Mouse (Mus musculus) hindbrain, embryonic 10.5 days (tissue): ENCODE measurements around the gene Slitrk5. TPM values are rescaled to one million over a fixed set of nuclear protein-coding genes. Genes with fewer than 3 reads are reported as not detected.
A peak's percentile ranks its signal among the peaks of the same experiment; 100 is the strongest.
"Not testable (repeated sequence)": the region's sequence is repeated elsewhere in the genome, so short reads cannot be mapped to it uniquely, and the experiment has no call there.

Source experiments
- DNase-seq: peaks from one replicate; pipeline ENCODE4 v3.0.0-alpha.2; 2017; ENCODE audit warnings: low spot score
- H3K27ac ChIP-seq: fragments of 300-500 bp; sonication (generic); 2 replicates; pipeline ENCODE4 v1.5.1; 2016; ENCODE audit warnings: mild to moderate bottlenecking, moderate library complexity
- H3K27me3 ChIP-seq: fragments of 300-500 bp; sonication (generic); 2 replicates; pipeline ENCODE4 v1.6.1; 2016; ENCODE audit warnings: mild to moderate bottlenecking; ENCODE audit not compliant: poor library complexity, insufficient read depth, severe bottlenecking
- H3K36me3 ChIP-seq: fragments of 300-500 bp; sonication (generic); 2 replicates; pipeline ENCODE4 v1.6.1; 2016; ENCODE audit warnings: mild to moderate bottlenecking, moderate library complexity
- H3K4me1 ChIP-seq: fragments of 300-500 bp; sonication (generic); replicated peaks from 2 replicates; pipeline ENCODE4 v1.6.1; 2016; ENCODE audit warnings: mild to moderate bottlenecking
- H3K4me3 ChIP-seq: fragments of 300-500 bp; sonication (generic); 2 replicates; pipeline ENCODE4 v1.5.1; 2016; ENCODE audit warnings: mild to moderate bottlenecking, moderate library complexity
- H3K9me3 ChIP-seq: fragments of 300-500 bp; sonication (generic); 2 replicates; pipeline ENCODE4 v1.6.1; 2016; ENCODE audit warnings: mild to moderate bottlenecking, moderate library complexity
- WGBS: fragments of 180-500 bp; shearing (Covaris S2); methylation state at CpG from one replicate; pipeline ENCODE4 v1.1.7; 2016; 5-methylcytosine and 5-hydroxymethylcytosine counted together
- polyA plus RNA-seq: library from polyadenylated mRNA; unstranded; fragments of >200 nt; fragmentation: Nextera tagmentation; extraction: Ambion mirVana; gene quantifications from 2 replicates; pipeline ENCODE4 v1.2.1, GENCODE M21; 2016

Slitrk5 gene
- 13.4 and 16.1 TPM in 2 replicates for polyA plus RNA-seq

DNA sequence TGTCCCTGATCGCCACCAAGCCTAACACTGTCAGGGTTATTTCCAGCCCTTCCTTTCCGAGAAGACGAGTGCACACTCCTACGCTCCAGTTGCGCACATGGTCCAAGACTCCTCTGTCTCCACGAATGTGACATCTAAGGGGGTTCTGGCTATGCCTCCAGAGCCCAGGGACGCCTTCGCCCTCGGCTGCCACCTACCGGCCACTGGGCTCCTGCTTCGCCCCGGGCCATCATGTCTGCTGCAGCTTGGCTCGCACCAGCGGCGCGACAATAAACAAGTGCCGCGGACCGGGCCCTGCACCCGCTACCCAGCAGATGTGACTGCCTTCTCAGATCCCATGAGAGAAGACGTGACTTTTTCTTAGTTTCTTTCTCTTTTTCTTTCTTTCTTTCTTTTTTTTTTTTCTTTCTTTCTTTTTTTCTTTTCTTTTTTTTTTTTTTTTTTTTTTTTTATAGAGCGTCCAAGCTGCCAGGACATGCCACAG, at the start of gene Slitrk5:
TSS of gene Slitrk5 (plus strand) at position 434 of the 484 bp plus-strand sequence.
- no peaks in the 10 kb centered on the region for H3K9me3 ChIP-seq
- peak within 1 kb of the TSS; percentile 82 for H3K4me3 ChIP-seq
- peaks cover 17% of the 10 kb centered on the region for H3K27me3 ChIP-seq
- DNase-seq = peak; percentile 91
- H3K4me1 ChIP-seq = peaks cover 12% of the 10 kb centered on the region
- H3K36me3 ChIP-seq = peaks cover 8% of the 10 kb centered on the region
- peak within 1 kb of the TSS; percentile 97 for H3K27ac ChIP-seq
- WGBS = 0% methylated on average over 22 of the region's 22 CpGs

DNA sequence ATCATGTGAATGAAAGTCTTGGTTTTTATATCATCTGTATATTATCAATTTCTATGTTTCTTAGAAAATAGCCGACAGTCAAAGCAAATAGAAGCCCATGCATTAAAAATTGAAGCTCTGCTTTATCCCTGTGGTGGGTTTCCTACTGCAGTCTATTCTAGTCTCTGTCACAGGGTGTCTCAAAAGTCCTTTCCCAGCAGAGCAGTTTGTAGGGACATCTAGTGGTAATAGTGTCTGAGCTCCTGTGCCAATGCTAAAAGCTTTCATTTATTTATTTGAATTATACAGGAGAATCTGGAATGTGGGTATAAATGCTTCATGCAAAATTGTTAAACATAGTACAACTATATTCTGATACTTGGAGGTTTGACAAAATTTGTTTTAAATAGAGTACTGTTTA, 2.0 kb upstream of the Slitrk5 start:
- no peak overlapping the region for H3K4me3 ChIP-seq
- no peak for DNase-seq
- H3K27me3 ChIP-seq = 0 out of 2 replicates have a peak, but pooled peaks cover 5% of the 10 kb centered on the region
- no peaks in the 10 kb centered on the region for H3K36me3 ChIP-seq
- WGBS = 59% methylated on average over 1 of the region's 1 CpGs
- no peaks in the 10 kb centered on the region for H3K9me3 ChIP-seq
- no peak overlapping the region for H3K27ac ChIP-seq
- H3K4me1 ChIP-seq = peaks cover 11% of the 10 kb centered on the region

DNA sequence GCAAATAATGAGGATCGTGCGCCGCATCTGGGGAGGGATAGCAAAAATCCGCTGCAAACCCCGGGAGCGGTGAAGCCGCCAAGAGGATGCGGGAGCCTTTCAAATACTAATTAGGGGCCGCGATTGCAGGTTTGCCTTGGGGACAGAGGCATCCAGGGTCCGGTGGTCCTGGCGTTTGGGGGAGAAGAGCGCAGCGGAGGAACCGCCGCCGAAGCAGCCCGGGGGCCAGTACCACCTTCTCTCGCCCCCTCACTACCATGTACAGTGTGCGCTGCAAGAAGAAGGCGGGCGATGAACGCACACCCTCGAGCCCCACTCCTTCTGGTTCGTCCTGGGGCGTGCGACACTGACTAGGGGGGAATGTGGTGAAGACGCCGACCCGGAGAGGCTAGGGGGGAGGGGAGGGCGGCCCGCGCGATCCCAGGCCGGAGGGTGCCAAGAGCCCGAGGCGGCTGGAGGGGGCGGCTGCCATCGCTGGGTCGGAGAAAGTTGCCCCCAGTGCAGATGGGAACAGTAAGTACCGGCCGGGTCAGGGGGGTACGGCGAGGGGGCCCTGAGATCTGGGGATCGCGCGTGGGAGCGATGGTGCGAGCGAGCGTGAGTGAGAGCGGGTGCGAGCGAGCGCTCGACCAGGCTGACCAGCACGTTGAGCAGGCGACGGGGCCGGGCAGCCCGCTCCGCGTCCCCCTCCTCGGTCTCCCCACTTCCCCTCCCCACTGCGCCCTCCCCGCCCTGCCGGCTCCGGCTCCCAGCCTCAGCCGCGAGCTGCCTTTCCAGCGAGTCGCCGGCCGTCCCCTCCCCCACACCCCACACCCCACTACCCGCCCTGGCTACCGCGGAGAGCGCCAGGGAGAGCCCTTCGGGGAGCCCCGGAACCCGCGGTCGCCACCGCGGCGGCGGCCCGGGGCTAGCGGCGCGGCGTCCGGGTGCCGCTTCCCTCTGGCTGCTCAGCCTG, 591 bp downstream of the Slitrk5 start:
- peaks cover 25% of the 10 kb centered on the region for H3K27me3 ChIP-seq
- H3K36me3 ChIP-seq = peaks cover 16% of the 10 kb centered on the region
- peaks cover 14% of the 10 kb centered on the region for H3K4me1 ChIP-seq
- H3K27ac ChIP-seq = peak overlapping the region; percentile 97
- peak overlapping the region; percentile 82 for H3K4me3 ChIP-seq
- under 1% methylated on average over 93 of the region's 94 CpGs for WGBS
- no peaks in the 10 kb centered on the region for H3K9me3 ChIP-seq
- DNase-seq = peak; percentile 80

DNA sequence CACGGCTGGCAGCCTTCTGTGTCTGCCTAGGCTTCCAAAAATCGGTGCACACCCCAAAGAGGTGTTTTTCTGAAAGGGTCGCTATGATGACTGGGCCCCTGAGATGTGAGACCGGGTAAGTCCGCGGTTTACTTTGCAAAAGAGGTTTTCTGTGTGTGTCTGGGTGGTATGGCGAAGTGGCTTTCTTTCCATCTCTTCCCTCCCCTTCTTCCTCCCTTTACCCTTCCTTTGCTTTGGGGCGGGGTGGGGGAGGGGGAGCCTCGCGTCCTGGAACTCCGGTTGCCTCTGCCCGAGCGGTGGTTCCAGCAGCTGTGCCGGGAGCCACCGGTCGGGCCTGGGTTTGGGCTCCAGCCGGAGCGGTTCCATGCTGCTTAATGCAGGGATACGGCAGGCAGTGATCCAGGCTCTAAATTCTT, 1.3 kb downstream of the Slitrk5 start:
- Histone ChIP-seq H3K36me3 (peaks cover 17% of the 10 kb centered on the region), H3K4me1 (peaks cover 21% of the 10 kb centered on the region), H3K9me3 (no peaks in the 10 kb centered on the region), H3K27ac (peak overlapping the region; percentile 97), H3K27me3 (peaks cover 32% of the 10 kb centered on the region), H3K4me3 (peak overlapping the region; percentile 82)
- DNase-seq = peak; percentile 73
- under 1% methylated on average over 19 of the region's 19 CpGs for WGBS

DNA sequence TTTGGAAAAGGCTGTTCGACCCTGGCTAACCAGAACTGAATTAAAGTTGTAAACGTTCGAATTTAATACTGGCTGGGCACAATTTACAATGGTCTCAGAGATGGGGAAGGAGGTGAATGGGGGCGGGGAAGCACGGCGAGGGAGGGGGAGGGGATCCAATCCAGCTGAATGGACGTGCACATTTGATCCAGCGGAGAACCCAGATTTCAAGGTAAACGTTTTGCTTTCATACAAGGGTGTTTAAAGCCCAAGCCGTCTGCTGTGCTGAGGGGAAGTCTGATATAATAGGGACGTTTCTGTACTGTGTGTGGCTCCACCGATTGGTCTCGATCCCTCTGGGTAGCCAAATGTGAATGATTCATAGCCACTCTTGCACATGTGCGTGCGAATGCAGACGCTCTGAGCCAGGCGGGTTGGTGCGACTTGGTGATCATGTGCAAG, 2.0 kb downstream of the Slitrk5 start:
- H3K9me3 ChIP-seq = no peaks in the 10 kb centered on the region
- peak overlapping the region; percentile 82 for H3K4me3 ChIP-seq
- peaks cover 17% of the 10 kb centered on the region for H3K36me3 ChIP-seq
- peaks cover 35% of the 10 kb centered on the region for H3K27me3 ChIP-seq
- WGBS = under 1% methylated on average over 18 of the region's 18 CpGs
- H3K4me1 ChIP-seq = peaks cover 28% of the 10 kb centered on the region
- DNase-seq = peak; percentile 55
- H3K27ac ChIP-seq = peak overlapping the region; percentile 97

DNA sequence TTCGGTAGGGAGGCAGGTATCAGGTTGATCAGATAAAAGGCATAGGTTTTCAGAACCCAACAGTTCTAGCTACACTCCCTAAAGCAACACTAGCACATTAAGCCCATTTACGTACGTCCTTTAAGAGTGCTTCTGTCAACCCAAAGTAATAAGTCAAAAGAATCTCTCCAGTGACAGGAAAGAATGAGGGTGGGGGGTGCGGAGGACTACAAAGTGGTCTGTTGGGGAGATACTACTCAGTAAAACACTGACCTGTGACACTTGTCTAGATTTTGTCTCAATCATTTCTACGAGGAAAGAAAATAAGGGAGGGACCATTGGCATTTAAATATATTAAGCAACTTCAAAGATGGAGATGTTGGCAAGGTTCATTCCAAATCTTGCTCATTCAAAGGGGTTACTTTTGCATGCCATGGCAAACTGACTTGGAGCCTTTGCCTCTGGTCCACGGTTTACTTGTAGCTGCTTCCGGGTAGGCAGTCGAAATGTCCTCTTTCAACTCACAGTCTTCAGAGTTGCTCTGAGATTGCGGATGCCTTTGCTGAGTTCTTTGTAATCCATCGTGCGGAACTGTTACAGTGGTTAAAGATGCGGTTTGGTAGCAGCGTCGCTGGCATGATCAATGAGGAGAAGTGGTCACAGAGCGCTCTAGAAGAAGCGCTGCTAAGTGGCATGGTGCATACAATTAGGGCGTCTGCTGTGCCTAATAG, 2.6 kb downstream of the Slitrk5 start:
- 6% methylated on average over 17 of the region's 17 CpGs for WGBS
- peak; percentile 27 for DNase-seq
- Histone ChIP-seq H3K4me3 (peak overlapping the region; percentile 82), H3K4me1 (peaks cover 30% of the 10 kb centered on the region), H3K27ac (peak overlapping the region; percentile 97), H3K9me3 (no peaks in the 10 kb centered on the region), H3K36me3 (peaks cover 17% of the 10 kb centered on the region), H3K27me3 (peaks cover 35% of the 10 kb centered on the region)

DNA sequence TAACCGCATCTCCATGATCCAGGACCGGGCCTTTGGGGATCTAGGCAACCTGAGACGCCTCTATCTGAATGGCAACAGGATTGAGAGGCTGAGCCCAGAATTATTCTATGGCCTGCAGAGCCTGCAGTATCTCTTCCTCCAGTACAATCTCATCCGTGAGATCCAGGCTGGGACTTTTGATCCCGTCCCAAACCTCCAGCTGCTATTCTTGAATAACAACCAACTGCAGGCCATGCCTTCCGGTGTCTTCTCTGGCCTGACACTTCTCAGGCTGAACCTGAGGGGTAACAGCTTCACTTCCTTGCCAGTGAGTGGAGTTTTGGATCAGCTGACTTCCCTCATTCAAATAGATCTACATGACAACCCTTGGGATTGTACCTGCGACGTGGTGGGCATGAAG, 5.4 kb downstream of the Slitrk5 start:
- no peak overlapping the region for H3K27ac ChIP-seq
- H3K4me1 ChIP-seq = peaks cover 30% of the 10 kb centered on the region
- peak overlapping the region; percentile 54; the same call in 1 of the 2 replicates for H3K4me3 ChIP-seq
- peaks cover 17% of the 10 kb centered on the region for H3K36me3 ChIP-seq
- peaks cover 35% of the 10 kb centered on the region for H3K27me3 ChIP-seq
- H3K9me3 ChIP-seq = no peaks in the 10 kb centered on the region
- WGBS = 66% methylated on average over 8 of the region's 8 CpGs
- peak; percentile 3 for DNase-seq

DNA sequence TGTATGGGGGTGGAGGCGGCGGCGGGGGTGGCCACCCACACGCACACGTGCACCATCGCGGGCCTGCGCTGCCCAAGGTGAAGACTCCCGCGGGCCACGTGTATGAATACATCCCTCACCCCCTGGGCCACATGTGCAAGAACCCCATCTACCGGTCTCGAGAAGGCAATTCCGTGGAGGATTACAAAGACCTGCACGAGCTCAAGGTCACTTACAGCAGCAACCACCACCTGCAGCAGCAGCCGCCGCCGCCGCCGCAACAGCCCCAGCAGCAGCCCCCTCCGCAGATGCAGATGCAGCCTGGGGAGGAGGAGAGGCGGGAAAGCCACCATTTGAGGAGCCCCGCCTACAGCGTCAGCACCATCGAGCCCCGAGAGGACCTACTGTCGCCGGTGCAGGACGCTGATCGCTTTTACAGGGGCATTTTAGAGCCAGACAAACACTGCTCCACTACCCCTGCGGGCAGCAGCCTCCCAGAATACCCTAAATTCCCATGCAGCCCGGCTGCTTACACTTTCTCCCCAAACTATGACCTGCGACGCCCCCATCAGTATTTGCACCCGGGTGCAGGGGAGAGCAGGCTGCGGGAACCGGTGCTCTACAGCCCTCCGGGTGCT, 6.3 kb downstream of the Slitrk5 start:
- Histone ChIP-seq H3K4me3 (peak overlapping the region; percentile 54), H3K27me3 (peaks cover 35% of the 10 kb centered on the region), H3K27ac (peak overlapping the region; percentile 81), H3K4me1 (peaks cover 30% of the 10 kb centered on the region), H3K9me3 (no peaks in the 10 kb centered on the region), H3K36me3 (peaks cover 17% of the 10 kb centered on the region)
- 2% methylated on average over 38 of the region's 38 CpGs for WGBS
- DNase-seq = peak; percentile 57

DNA sequence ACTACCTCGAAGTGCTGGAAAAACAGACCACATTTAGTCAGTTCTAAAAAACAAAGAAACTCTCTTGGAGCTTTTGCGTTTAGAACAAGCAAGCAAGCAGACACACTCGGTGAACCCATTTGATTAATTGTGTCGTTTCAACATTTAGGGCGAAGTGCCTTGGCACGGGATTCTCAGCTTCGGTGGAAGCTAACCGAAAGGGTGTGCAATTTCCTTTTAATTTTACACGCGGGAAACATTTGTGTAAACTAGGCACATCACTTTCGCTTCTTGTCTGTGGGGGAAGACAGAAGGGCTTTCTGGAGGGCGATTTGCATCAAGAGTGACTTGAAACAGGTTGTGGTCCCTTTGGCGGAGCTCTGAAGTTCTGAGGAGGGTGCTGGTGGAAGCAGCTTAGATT, 6.9 kb downstream of the Slitrk5 start:
- Histone ChIP-seq H3K27me3 (peaks cover 35% of the 10 kb centered on the region), H3K36me3 (peaks cover 17% of the 10 kb centered on the region), H3K9me3 (no peaks in the 10 kb centered on the region), H3K27ac (peak overlapping the region; percentile 81), H3K4me1 (peaks cover 30% of the 10 kb centered on the region), H3K4me3 (peak overlapping the region; percentile 54)
- WGBS = 16% methylated on average over 13 of the region's 13 CpGs
- no peak for DNase-seq

DNA sequence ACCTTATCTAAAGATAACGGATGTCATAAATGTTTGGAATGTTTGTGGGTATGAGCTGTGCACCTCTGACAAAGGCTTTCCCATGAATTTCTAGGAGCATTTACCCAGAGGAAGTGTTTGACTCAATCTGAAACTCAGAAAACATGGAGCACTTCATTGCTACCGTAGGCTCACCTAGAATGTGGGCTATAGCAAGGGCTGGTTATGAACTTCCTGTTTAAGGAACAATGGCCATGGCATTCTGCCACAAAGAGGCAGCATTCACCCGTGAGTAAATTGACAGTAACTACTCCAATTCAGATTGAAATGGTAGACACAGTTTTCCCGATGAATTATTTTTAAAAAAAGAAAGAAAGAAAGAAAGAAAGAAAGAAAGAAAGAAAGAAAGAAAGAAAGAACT, 8.6 kb downstream of the Slitrk5 start:
- Histone ChIP-seq H3K4me1 (peaks cover 18% of the 10 kb centered on the region), H3K27ac (no peak overlapping the region), H3K27me3 (peaks cover 30% of the 10 kb centered on the region), H3K9me3 (no peaks in the 10 kb centered on the region), H3K36me3 (peaks cover 17% of the 10 kb centered on the region), H3K4me3 (no peak overlapping the region)
- DNase-seq = no peak
- 81% methylated on average over 4 of the region's 4 CpGs for WGBS

DNA sequence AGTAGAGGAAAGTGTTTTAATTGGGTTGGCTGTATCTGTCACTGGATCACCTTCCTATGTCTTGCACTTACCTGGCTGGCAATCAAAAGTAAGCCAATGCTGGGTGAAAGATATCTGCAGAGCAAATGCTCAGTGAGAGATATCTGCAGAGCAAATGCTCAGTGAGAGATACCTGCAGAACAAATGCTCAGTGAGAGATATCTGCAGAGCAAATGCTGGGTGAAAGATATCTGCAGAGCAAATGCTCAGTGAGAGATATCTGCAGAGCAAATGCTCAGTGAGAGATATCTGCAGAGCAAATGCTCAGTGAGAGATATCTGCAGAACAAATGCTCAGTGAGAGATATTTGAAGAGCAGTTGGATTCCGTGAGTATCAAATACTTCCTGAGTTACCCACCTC, 15.2 kb downstream of the Slitrk5 start:
- not testable (repeated sequence) for H3K27ac ChIP-seq, DNase-seq, H3K4me1 ChIP-seq, H3K36me3 ChIP-seq, H3K27me3 ChIP-seq, H3K4me3 ChIP-seq, H3K9me3 ChIP-seq
- 68% methylated on average over 1 of the region's 1 CpGs for WGBS

DNA sequence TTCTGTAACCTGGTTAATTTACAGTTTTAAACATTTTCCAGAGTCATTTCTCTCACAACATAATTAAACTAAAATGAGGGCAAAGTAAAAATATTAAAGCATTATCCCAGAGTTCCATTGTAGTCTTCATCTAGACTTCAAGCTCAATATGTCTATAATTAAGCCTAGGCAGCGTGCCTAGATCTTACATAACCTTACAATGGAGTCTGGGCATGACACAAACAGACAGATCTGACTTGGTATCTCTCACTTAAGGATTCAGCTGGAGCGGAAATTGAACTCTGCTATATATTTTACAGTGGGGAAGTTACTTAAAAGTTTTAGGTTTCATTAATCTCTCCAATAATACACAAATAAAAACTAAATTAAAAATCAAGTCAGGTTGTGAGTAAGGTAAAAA, 54.9 kb downstream of the Slitrk5 start:
- H3K36me3 ChIP-seq = no peaks in the 10 kb centered on the region
- no peak overlapping the region for H3K4me3 ChIP-seq
- H3K4me1 ChIP-seq = no peaks in the 10 kb centered on the region
- H3K27ac ChIP-seq = no peak overlapping the region
- WGBS = 83% methylated on average over 2 of the region's 2 CpGs
- H3K27me3 ChIP-seq = no peaks in the 10 kb centered on the region
- no peak for DNase-seq
- H3K9me3 ChIP-seq = no peaks in the 10 kb centered on the region
